Mouse (Mus musculus): ENCODE measurements around the gene Tssk1.

DNA sequence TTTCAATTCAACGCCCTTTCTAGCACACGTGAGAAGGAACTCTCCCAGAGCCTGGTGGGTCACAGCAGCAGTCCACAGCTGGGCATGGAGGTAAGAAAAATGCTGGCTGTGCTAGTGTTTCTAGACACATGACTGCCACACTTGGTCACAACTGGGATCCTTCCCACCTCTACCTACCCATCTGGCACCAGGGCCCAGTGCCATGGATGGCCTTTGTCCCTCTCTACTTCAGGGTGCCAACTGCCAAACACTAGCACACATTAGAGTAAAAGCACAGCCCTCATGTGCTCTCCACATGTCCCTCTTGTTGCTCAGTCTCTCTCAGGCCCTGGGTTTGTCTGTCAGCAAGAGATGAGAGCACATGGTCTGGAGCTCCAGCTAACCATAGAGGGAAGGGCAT is 35.6 kb downstream of the Tssk1 start:
- TF ChIP-seq ZNF384 (IDR thresholded peaks at IDR 0.05; ENCODE audit: low read depth, low read length) (no peak), ZC3H11A (IDR thresholded peaks at IDR 0.05; ENCODE audit: borderline replicate concordance, low read depth, low read length) (no peak), HCFC1 (IDR thresholded peaks at IDR 0.05; ENCODE audit: borderline replicate concordance, insufficient read depth, low read length) (no peak), CHD2 (IDR thresholded peaks at IDR 0.05; ENCODE audit: low read depth, low read length) (no peak), MAFK (IDR thresholded peaks at IDR 0.05; ENCODE audit: insufficient read depth, low read depth, low read length) (no peak)

Measured in ES-E14 (cell line).